Mouse (Mus musculus): ENCODE results near the gene Tnfrsf25. TPM values are rescaled to one million over a fixed set of nuclear protein-coding genes. Genes with fewer than 3 reads are reported as not detected.
A peak's percentile ranks its signal among the peaks of the same experiment; 100 is the strongest.

The Tnfrsf25 gene
- polyA plus RNA-seq, 1 experiment from 2014 or later, result 0.90 TPM

DNA sequence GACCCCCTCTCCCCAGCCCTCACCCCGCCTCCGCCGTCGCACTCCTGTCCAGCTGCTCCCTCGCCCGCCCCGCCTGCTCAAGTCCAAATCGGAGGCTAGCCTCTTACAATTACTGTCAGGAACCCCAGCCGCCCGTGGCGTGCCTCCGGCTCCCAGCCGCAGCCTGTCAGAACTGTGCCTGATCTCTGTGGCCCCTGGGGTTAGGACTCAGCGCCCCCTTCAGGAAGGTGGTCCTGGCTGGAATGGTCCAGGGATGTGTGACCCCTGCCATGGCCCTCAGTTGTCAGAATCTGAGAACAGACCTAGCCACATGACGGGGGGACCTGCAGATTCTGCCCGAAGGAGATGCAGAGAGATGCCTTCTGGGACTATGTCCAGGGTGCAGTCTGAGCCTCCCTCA is 1.7 kb upstream of the Tnfrsf25 start:
- Histone ChIP-seq H3K4me1 (peaks cover 34% of the 10 kb centered on the region), H3K9me3 (no peaks in the 10 kb centered on the region), H3K4me3 (no peak overlapping the region), H3K27ac (no peak overlapping the region), H3K27me3 (ENCODE audit: insufficient read depth, poor library complexity, severe bottlenecking) (peaks cover 75% of the 10 kb centered on the region), H3K36me3 (peaks cover 53% of the 10 kb centered on the region)
- 52% methylated on average over 16 of the region's 16 CpGs for WGBS
- DNase-seq (ENCODE audit: low spot score), result no peak

DNA sequence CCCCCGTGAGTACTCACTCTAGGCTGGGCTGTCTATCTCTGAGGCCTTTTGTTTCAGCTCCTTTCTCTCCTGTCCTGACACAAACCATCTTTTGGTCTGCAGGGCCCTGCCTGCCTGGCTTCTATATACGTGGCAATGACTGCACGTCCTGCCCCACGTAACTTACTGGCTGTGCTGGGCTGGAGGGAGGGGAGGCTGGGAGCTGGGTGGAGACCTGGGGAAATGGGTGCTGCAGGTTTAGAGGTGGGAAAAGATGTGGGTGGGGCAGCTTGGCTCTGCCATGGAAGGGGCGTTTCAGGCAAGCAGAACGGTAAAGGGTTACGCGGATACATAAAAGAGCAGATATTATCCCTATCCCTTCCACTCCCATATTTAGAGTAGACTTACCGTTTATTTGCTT is 1.8 kb downstream of the Tnfrsf25 start:
- 61% methylated on average over 9 of the region's 9 CpGs for WGBS
- Histone ChIP-seq H3K4me1 (peaks cover 57% of the 10 kb centered on the region), H3K27me3 (ENCODE audit: insufficient read depth, poor library complexity, severe bottlenecking) (peaks cover 98% of the 10 kb centered on the region), H3K4me3 (no peak overlapping the region), H3K36me3 (peaks cover 24% of the 10 kb centered on the region), H3K27ac (no peak overlapping the region), H3K9me3 (no peaks in the 10 kb centered on the region)
- no peak for DNase-seq (ENCODE audit: low spot score)

DNA sequence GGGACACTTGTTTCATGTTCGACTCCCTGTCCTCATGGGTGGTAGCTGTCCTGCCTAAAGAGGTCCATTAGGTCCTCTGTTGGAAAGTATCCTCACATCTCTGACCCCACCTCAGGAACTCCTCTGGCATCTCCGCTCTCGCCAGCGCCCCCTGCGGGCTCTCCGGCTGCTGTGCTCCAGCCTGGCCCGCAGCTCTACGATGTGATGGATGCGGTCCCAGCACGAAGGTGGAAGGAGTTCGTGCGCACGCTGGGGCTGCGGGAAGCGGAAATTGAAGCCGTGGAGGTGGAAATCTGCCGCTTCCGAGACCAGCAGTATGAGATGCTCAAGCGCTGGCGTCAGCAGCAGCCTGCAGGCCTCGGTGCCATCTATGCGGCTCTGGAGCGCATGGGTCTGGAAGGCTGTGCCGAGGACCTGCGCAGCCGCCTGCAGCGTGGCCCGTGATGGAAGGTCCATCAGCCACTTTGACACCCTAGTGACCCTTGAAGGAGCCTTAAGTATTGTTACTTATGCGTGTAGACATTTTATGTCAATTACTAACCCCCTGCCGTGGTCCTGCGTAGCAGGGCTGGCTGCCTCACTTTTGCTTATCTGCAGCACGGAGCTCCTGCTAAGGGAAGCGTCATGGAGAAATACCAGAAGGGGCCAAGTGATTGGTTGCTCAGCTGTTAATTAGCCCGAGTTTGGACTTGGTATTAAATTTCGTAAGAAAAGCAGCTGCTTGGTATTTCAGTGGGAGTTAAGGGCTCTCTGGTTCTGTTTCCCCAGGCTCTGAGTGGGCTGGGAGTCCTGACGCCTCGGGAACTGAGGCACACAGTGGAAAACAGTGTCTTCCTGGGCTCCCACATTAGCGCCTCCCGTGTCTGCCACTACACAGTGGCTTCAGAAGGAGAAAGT is 3.9 kb downstream of the Tnfrsf25 start:
- H3K27ac ChIP-seq, result 0 out of 2 replicates have a peak overlapping the region, but pooled peaks have one; percentile 13
- DNase-seq (ENCODE audit: low spot score), result no peak

DNA sequence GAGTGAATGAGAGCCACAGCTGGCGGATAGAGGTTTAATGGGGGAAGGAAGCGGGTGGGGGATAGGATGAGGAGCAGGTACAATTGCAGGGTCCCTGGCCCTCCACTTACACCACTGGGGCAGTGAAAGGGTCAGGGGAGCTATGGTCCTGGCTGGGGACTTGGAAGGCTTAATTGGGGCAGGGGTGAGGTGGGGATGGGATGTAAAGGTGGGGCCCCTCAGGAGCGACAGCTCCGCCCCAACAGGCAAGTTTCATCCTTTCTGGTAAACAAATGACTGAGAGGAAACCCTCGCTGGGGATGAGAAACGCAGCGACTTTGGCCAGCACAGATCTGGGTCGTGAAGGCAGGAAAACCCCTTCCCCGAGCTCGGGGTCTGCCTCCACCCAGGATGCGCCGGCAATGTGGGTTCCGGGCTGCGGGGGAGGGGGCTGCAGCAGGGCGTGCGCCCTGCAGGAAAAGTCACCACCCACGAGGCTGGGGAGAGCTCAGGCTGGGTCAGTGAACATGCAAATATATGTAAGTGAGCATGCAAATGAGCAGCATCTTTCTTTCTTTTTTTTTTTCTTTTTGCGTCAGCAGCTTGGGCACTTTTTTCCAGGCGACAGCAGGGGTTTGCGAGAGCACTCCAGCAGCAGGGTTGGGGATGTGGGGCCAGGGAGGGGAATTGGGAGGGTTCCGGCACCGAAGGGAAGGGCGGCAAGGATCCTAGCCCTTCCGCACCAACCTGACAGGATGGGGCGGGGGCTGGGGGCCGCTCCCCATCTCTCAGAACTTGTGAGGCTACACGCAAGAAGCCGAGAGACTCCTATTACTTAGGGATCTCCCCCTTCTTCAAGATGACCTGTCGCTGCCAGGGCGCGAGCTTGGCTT is 4.8 kb downstream of the Tnfrsf25 start:
- peak overlapping the region; percentile 42 for H3K4me3 ChIP-seq
- peaks cover 50% of the 10 kb centered on the region for H3K4me1 ChIP-seq
- 2% methylated on average over 31 of the region's 31 CpGs for WGBS
- no peaks in the 10 kb centered on the region for H3K9me3 ChIP-seq
- H3K36me3 ChIP-seq, result no peaks in the 10 kb centered on the region
- DNase-seq (ENCODE audit: low spot score), result no peak
- H3K27me3 ChIP-seq (ENCODE audit: insufficient read depth, poor library complexity, severe bottlenecking), result peaks cover 98% of the 10 kb centered on the region
- no peak overlapping the region for H3K27ac ChIP-seq

More for the DNA sequence above, 3.9 kb downstream of the Tnfrsf25 start:
- peaks cover 49% of the 10 kb centered on the region for H3K4me1 ChIP-seq
- H3K4me3 ChIP-seq, result peak overlapping the region; percentile 42
- no peaks in the 10 kb centered on the region for H3K9me3 ChIP-seq
- peaks cover 6% of the 10 kb centered on the region; the same call in 1 of the 2 replicates for H3K36me3 ChIP-seq
- peaks cover 98% of the 10 kb centered on the region for H3K27me3 ChIP-seq (ENCODE audit: insufficient read depth, poor library complexity, severe bottlenecking)
- WGBS, result 3% methylated on average over 39 of the region's 39 CpGs

DNA sequence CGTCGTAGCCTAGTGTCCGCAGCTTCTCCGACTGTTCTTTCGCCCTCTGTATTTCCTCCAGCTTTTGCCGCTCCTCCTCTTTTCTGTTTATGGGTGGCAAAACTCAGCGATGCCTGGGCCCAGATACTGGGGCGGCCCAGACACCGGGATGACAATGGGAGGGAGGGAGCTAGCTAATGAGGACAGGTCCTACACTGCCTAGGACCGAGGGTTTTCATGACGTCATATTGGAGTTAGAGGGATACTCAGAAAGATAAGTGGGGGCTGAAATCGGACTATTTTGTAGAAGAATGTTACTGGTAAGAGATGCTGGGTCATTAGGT is 5.4 kb downstream of the Tnfrsf25 start:
- no peaks in the 10 kb centered on the region for H3K9me3 ChIP-seq
- WGBS, result 2% methylated on average over 12 of the region's 12 CpGs
- peak overlapping the region; percentile 42 for H3K4me3 ChIP-seq
- H3K36me3 ChIP-seq, result no peaks in the 10 kb centered on the region
- peaks cover 50% of the 10 kb centered on the region for H3K4me1 ChIP-seq
- no peak overlapping the region for H3K27ac ChIP-seq
- no peak for DNase-seq (ENCODE audit: low spot score)
- H3K27me3 ChIP-seq (ENCODE audit: insufficient read depth, poor library complexity, severe bottlenecking), result peaks cover 98% of the 10 kb centered on the region

DNA sequence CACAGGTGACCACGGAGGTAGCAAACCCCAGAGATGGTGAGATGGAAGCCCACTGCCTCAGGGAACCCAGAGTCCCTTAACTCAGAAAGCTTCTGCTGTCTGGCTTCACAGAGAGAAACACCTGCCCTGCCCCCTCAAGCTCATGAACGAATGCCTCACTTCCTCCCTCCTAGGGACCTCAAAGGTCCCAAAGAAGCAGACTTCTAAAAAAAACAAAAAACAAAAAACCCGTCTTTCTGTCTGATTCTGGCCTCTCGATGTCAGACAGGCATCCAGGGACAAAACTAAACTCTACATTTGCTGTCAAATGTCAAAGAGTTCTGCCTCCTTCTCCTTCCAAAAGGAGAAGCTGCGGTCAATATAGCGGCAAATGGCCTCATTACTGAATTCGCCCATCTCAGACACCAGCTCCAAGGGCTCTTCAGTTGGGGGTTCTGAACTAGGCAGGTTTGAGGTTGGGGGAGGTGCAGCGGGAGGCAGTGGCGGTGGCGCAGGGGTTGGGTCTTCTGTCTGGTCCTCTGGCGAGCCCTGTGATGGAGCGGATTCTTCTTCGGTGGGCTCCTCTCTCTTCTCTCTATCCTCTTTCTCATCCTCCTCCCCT is 8.7 kb downstream of the Tnfrsf25 start:
- H3K4me1 ChIP-seq, result peaks cover 53% of the 10 kb centered on the region
- H3K9me3 ChIP-seq, result no peaks in the 10 kb centered on the region
- H3K27me3 ChIP-seq (ENCODE audit: insufficient read depth, poor library complexity, severe bottlenecking), result peaks cover 98% of the 10 kb centered on the region
- no peak for DNase-seq (ENCODE audit: low spot score)
- 13% methylated on average over 13 of the region's 13 CpGs for WGBS
- peak overlapping the region; percentile 55 for H3K4me3 ChIP-seq
- no peak overlapping the region for H3K27ac ChIP-seq
- no peaks in the 10 kb centered on the region for H3K36me3 ChIP-seq

DNA sequence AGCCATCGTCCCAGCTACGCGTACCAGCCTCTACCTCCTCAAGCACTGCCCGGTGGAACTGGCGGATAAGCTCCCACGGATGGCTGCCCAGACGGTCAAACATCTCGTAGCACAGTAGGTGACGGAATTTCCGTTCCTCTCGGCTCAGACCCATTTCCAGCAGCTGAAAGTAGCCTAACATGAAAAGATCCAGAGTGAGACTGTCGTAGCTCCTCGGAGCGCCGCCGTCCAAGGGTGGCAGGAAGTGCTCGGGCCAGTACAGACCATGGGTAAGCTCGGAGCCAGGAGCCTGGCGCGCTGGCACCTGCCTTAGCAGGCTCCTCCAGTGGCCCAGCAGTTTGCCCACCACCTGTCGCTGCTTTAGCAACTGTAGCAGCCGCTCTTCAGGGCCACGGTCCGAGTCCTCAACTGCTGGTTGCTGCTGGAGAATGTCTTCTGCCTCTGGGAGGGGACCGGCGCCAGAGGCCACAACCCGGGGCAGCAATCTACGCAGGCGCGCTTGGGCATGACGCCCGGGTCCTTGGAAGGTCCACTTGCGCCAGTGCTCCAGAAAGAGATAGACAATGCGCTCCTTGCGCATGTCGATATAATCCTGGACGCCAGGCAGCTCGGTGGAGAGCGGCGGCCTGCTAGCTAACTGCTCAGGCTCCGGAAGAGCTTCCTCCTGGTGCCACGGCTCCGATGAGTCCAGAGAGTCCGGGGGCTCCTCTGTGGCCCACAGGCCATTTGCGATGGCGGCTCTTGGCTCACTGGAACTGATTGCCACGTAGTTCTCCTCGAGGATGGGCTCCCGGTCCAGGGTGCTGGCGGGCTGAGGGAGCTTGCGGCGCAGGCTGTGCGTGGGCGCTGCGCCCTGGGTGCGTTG is 9.7 kb downstream of the Tnfrsf25 start:
- Histone ChIP-seq H3K9me3 (no peaks in the 10 kb centered on the region), H3K4me3 (peak overlapping the region; percentile 55), H3K4me1 (peaks cover 53% of the 10 kb centered on the region), H3K27ac (peak overlapping the region; percentile 49; the same call in 1 of the 2 replicates), H3K27me3 (ENCODE audit: insufficient read depth, poor library complexity, severe bottlenecking) (peaks cover 98% of the 10 kb centered on the region), H3K36me3 (no peaks in the 10 kb centered on the region)
- DNase-seq (ENCODE audit: low spot score), result no peak
- WGBS, result 7% methylated on average over 56 of the region's 56 CpGs

DNA sequence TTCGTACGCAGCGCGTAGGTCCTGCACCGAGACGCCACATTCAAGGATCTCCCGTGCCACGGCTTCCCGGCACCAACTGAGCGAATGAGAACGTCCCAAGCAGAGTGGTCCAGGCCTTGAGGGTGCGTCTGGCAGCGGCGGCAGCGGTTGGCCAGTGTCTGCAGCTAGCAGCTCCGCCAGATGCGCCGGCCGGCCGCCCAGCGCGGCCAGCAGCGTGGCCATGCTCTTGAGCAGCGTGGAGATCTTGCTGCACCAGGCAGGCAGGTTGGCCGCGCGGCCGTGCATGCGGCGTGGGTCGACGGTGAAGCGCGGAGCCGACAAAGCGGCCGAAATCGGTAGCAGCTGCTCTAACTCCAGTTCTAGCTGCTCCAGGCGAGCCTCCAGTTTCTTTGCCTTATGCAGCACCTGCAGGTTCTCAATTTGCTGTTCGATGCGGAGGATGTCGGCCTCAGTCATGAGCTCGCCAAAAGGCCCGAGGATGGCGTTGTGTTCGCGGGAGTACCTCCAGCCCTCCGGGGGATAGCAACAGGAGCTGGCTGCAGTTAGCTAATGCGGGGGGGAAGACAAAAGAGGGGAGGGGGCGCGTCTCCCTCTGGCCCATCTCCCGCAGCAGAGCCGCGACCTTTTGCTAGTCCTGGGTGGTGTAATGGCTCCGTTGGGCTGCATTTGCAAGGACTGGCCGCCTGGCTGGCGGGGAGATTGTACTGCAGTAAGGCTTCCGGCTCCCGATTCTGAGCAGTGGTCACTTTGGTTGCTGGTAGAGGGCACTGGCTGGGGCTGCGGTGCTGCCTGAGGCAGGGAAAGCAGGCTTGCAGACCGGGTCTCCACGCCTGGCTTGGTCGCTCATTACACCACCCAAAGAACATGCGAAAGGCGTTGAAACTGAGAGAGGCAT is 10.5 kb downstream of the Tnfrsf25 start:
- peaks cover 98% of the 10 kb centered on the region for H3K27me3 ChIP-seq (ENCODE audit: insufficient read depth, poor library complexity, severe bottlenecking)
- WGBS, result 6% methylated on average over 65 of the region's 65 CpGs
- peaks cover 53% of the 10 kb centered on the region for H3K4me1 ChIP-seq
- peak overlapping the region; percentile 49; the same call in 1 of the 2 replicates for H3K27ac ChIP-seq
- H3K9me3 ChIP-seq, result no peaks in the 10 kb centered on the region
- DNase-seq (ENCODE audit: low spot score), result no peak
- H3K4me3 ChIP-seq, result peak overlapping the region; percentile 55
- H3K36me3 ChIP-seq, result no peaks in the 10 kb centered on the region

DNA sequence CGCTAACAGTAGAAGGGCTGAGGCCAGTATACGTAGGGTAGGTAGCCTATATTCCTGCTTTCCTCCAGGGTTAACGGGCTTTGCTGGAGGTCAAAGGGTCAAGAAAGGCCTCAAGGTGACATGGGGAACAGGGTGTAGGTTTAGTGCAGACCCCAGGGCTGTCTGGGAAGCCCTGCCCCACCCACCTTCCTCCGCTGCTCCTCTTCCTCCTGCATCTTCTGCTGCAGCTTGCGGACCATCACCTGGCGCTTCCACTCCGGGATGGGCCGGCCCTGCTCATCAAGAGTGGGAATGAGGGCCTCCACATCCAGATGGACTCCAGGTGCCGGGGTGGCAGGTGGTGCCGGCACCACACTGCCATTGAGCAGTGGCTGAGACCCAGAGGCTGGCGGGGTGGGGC is 12.2 kb downstream of the Tnfrsf25 start:
- Histone ChIP-seq H3K9me3 (no peaks in the 10 kb centered on the region), H3K4me1 (peaks cover 66% of the 10 kb centered on the region), H3K36me3 (no peaks in the 10 kb centered on the region), H3K4me3 (no peak overlapping the region), H3K27ac (no peak overlapping the region), H3K27me3 (ENCODE audit: insufficient read depth, poor library complexity, severe bottlenecking) (peaks cover 100% of the 10 kb centered on the region)
- no peak for DNase-seq (ENCODE audit: low spot score)
- 73% methylated on average over 11 of the region's 11 CpGs for WGBS

DNA sequence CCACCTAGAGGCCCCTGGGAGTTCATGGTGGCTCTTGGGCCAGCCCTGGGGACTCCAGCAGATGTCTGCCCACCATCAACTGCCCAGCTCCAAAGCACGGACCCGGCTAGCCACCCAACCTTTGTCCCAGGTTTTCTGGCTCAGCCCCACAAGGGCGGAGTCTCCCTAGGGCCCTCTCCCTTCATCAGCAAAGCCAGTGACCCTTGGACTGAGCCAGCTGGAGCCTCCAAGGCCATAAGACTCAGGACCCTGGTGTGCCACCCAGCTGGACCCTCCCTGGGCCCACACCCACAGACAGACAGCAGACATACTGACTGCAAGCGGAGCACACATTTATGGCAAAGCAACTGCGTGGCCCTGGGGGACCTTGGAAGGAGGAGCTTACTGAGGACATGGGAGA is 13.1 kb downstream of the Tnfrsf25 start:
- 60% methylated on average over 5 of the region's 5 CpGs for WGBS
- H3K4me1 ChIP-seq, result peaks cover 66% of the 10 kb centered on the region
- no peak overlapping the region for H3K27ac ChIP-seq
- DNase-seq (ENCODE audit: low spot score), result no peak
- H3K9me3 ChIP-seq, result no peaks in the 10 kb centered on the region
- H3K4me3 ChIP-seq, result no peak overlapping the region
- H3K36me3 ChIP-seq, result no peaks in the 10 kb centered on the region
- peaks cover 100% of the 10 kb centered on the region for H3K27me3 ChIP-seq (ENCODE audit: insufficient read depth, poor library complexity, severe bottlenecking)

DNA sequence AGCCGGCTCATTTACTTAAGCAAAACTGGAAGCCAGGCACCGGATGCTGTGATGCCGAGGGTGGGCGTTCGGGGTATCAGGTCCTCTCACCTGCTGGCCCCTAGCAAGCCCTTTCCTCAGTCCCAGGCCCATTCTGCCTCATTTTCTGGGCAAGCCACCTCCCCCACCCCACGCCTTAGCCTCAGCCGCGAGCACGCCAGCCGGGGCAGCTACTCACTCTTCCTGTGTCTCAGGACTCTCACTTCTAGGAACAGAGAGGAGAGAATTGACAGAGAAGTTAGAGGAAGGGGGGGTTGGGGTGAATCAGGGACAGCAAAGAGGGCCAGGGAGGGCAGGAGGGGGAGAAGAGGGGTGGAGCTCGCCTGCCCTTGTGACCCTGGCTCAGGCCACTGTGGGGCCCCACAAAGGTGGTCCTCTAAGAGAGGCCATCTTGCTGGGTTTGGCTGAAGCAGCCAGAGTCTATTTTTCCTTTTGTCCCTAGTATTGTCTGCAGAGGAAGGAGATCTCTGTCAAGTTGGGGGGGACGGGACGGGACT is 13.7 kb downstream of the Tnfrsf25 start:
- Histone ChIP-seq H3K4me1 (peaks cover 66% of the 10 kb centered on the region), H3K36me3 (no peaks in the 10 kb centered on the region), H3K4me3 (peak overlapping the region; percentile 13; the same call in 1 of the 2 replicates), H3K9me3 (no peaks in the 10 kb centered on the region), H3K27me3 (ENCODE audit: insufficient read depth, poor library complexity, severe bottlenecking) (peaks cover 100% of the 10 kb centered on the region), H3K27ac (peak overlapping the region; percentile 32; the same call in 1 of the 2 replicates)
- WGBS, result 34% methylated on average over 13 of the region's 13 CpGs
- no peak for DNase-seq (ENCODE audit: low spot score)
